Mouse (Mus musculus) limb, embryonic 10.5 days (tissue): Measurements from ENCODE around the gene Ppp2r5a. TPM values are rescaled to one million over a fixed set of nuclear protein-coding genes. Genes with fewer than 3 reads are reported as not detected.
"Not testable (repeated sequence)": the region's sequence is repeated elsewhere in the genome, so short reads cannot be mapped to it uniquely, and the experiment has no call there.

ENCODE experiments used
- DNase-seq: peaks from one replicate; pipeline ENCODE4 v3.0.0-alpha.2; 2017; ENCODE audit warnings: low spot score
- H3K27ac ChIP-seq: fragments of 300-500 bp; sonication (generic); 2 replicates; pipeline ENCODE4 v1.5.1; 2016; ENCODE audit warnings: mild to moderate bottlenecking
- H3K27me3 ChIP-seq: fragments of 300-500 bp; sonication (generic); 2 replicates; pipeline ENCODE4 v1.6.1; 2016; ENCODE audit warnings: low read depth, mild to moderate bottlenecking; ENCODE audit not compliant: poor library complexity, severe bottlenecking
- H3K36me3 ChIP-seq: fragments of 300-500 bp; sonication (generic); 2 replicates; pipeline ENCODE4 v1.6.1; 2016; ENCODE audit warnings: mild to moderate bottlenecking, moderate library complexity
- H3K4me1 ChIP-seq: fragments of 300-500 bp; sonication (generic); 2 replicates; pipeline ENCODE4 v1.6.1; 2016
- H3K4me3 ChIP-seq: fragments of 300-500 bp; sonication (generic); 2 replicates; pipeline ENCODE4 v1.5.1; 2016; ENCODE audit warnings: mild to moderate bottlenecking, moderate library complexity
- H3K9me3 ChIP-seq: fragments of 300-500 bp; sonication (generic); replicated peaks from 2 replicates; pipeline ENCODE4 v1.6.1; 2016; ENCODE audit warnings: mild to moderate bottlenecking
- WGBS: fragments of 180-500 bp; shearing (Covaris S2); methylation state at CpG from one replicate; pipeline ENCODE4 v1.1.7; 2016; 5-methylcytosine and 5-hydroxymethylcytosine counted together
- polyA plus RNA-seq: library from polyadenylated mRNA; unstranded; fragments of >200 nt; fragmentation: Nextera tagmentation; extraction: Ambion mirVana; gene quantifications from 2 replicates; pipeline ENCODE4 v1.2.1, GENCODE M21; 2016

Gene Ppp2r5a
- polyA plus RNA-seq, 1 experiment from 2014 or later: 11.3 TPM

DNA sequence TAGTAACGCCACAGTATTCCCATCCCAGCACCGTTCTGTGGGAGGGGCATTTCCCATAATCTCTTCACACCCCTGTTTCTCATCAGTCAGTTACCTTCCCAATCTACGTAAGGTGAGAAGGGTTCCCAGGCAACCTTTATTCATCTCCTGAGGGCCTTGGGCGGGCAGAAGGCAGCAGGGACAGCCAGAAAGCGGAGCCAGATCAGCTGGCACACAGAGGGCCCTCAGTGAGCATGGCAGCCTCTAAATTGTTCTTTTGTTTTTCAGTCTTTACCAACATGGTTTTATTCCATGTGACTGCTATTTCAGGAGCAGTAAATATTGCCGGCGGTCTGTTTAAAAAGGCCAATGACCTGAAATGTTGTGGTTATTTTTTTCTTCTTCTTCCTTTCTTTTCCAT lies 27.0 kb upstream of the Ppp2r5a start:
- 64% methylated on average over 7 of the region's 7 CpGs for WGBS
- no peak for DNase-seq
- H3K27ac ChIP-seq: no peak overlapping the region
- H3K9me3 ChIP-seq: no peaks in the 10 kb centered on the region
- H3K36me3 ChIP-seq: no peaks in the 10 kb centered on the region
- peaks cover 19% of the 10 kb centered on the region for H3K4me1 ChIP-seq
- H3K4me3 ChIP-seq: no peak overlapping the region
- H3K27me3 ChIP-seq: no peaks in the 10 kb centered on the region

GRCm38 (mm10) chr1:191425884-191426283 lies 22.8 kb upstream of the Ppp2r5a start:
- Histone ChIP-seq H3K36me3 (no peaks in the 10 kb centered on the region), H3K27ac (no peak overlapping the region), H3K27me3 (no peaks in the 10 kb centered on the region), H3K9me3 (no peaks in the 10 kb centered on the region), H3K4me1 (peaks cover 28% of the 10 kb centered on the region), H3K4me3 (no peak overlapping the region)
- DNase-seq: no peak
- 74% methylated on average over 7 of the region's 7 CpGs for WGBS

GRCm38 (mm10) chr1:191423201-191423600 lies 20.1 kb upstream of the Ppp2r5a start:
- Histone ChIP-seq H3K4me1 (peaks cover 54% of the 10 kb centered on the region), H3K27me3 (no peaks in the 10 kb centered on the region), H3K4me3 (no peak overlapping the region), H3K36me3 (no peaks in the 10 kb centered on the region), H3K27ac (no peak overlapping the region), H3K9me3 (no peaks in the 10 kb centered on the region)
- DNase-seq: no peak
- WGBS: 77% methylated on average over 2 of the region's 2 CpGs

DNA sequence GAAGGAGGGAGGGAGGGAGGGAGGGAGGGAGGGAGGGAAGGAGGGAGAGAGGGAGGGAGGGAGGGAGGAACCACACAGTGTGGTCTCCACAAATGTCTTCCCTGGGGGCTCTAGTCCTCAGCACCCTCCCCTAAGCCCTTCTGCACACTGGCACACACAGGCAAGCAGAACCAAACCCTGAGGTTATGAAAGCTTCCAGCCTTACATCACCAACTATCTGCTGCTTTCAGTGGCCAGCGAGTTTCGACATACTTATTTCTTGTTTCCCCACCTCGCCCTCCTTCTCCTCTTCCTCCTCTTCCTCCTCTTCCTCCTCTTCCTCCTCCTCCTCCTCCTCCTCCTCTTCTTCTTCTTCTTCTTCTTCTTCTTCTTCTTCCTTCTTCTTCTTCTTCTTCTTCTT lies 19.6 kb upstream of the Ppp2r5a start:
- H3K4me3 ChIP-seq, H3K27me3 ChIP-seq, DNase-seq, H3K27ac ChIP-seq, H3K9me3 ChIP-seq, H3K36me3 ChIP-seq: not testable (repeated sequence)
- 76% methylated on average over 3 of the region's 3 CpGs for WGBS
- peaks cover 54% of the 10 kb centered on the region for H3K4me1 ChIP-seq

DNA sequence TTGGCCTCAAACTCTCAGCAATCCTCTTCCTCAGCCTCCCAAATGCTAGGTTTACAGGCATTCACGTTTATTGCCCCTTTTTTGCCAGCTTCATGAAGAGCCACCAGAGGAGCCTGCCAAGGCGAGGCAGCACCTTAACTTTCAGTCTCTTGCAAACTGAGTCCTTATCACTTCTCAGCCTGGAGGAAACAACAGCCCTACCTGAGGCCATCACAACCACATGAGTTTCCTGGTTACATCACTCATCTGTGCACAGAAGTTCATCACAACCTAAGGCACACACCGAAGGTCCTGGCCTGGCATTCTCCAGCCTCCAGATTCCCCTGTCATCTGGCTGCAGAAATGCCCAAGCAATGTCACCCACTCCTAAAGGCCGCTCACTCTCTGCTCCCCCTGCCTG lies 19.1 kb upstream of the Ppp2r5a start:
- Histone ChIP-seq H3K27me3 (no peaks in the 10 kb centered on the region), H3K9me3 (no peaks in the 10 kb centered on the region), H3K27ac (0 out of 2 replicates have a peak overlapping the region, but pooled peaks have one; percentile 9), H3K4me3 (no peak overlapping the region), H3K4me1 (peaks cover 58% of the 10 kb centered on the region), H3K36me3 (no peaks in the 10 kb centered on the region)
- DNase-seq: no peak
- 59% methylated on average over 4 of the region's 4 CpGs for WGBS

DNA sequence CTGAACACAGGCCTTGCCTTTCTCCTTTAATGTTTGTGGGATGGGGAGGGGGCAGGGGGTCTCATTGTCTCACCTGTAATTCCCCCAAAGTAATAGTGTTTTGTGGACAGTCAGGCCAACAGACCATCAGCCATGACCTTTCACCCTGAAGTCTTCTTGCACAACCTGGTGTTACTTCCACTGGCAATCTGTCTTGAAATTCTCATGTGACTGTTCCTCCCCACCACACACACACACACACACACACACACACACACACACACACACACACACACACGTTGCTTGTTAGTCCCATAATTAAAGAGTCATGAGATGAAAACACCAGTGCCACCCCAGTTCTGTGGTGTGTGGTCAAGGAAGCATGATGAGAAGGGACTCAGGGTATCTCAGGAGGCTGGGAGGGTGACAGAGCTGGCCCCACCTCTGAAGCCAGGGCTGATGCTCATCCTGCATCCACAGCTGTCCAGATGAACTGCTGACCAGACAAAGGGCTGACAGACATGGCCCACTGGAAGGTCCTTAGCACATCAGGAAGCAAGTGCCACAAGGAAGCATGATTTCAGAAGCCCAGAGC lies 18.4 kb upstream of the Ppp2r5a start:
- no peaks in the 10 kb centered on the region for H3K9me3 ChIP-seq
- DNase-seq: no peak
- 0 out of 2 replicates have a peak overlapping the region, but pooled peaks have one; percentile 9 for H3K27ac ChIP-seq
- H3K36me3 ChIP-seq: no peaks in the 10 kb centered on the region
- H3K4me1 ChIP-seq: peaks cover 62% of the 10 kb centered on the region
- WGBS: 44% methylated on average over 1 of the region's 1 CpGs
- no peaks in the 10 kb centered on the region for H3K27me3 ChIP-seq
- no peak overlapping the region for H3K4me3 ChIP-seq

GRCm38 (mm10) chr1:191420930-191421404 lies 17.9 kb upstream of the Ppp2r5a start:
- peak; percentile 36 for DNase-seq
- Histone ChIP-seq H3K4me1 (peaks cover 67% of the 10 kb centered on the region), H3K4me3 (no peak overlapping the region; the same call in 1 of the 2 replicates), H3K9me3 (no peaks in the 10 kb centered on the region), H3K36me3 (no peaks in the 10 kb centered on the region), H3K27ac (peak overlapping the region; percentile 81), H3K27me3 (no peaks in the 10 kb centered on the region)
- 34% methylated on average over 6 of the region's 6 CpGs for WGBS

DNA sequence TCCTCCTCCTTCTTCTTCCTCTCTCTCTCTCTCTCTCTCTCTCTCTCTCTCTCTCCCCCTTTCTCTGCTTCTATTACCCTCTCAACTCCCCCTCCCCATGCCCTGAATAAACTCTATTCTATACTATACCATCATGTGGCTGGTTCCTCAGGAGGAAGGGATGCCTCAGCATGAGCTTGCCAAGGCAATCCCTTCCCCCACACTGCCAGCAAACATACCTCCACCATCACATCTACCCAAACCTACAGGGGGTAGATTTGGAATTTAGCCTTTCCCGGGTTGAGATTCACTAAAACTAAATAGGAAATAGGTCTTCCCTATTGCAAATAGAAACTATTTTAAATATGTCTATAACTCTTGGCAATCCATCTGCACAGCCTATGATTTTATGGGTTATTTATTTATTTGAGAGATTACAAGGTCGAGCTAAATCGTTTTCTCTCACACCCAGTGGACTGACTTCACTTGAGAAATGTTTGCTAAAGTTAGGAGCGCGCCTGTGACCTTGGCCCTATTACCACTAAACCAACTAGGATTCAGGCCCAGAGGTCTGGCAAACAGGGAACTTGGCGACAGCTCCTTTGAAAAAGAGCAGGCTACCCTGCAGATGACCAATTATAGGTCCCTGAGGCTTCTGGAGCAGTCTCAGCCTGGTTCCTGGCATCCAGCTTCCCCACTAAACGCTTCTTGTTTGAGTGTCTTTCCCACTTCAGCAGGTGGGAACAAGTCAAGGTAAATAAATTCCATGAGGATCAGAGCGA lies 17.1 kb upstream of the Ppp2r5a start:
- no peaks in the 10 kb centered on the region for H3K9me3 ChIP-seq
- H3K27ac ChIP-seq: peak overlapping the region; percentile 81
- peak; percentile 45 for DNase-seq
- no peak overlapping the region; the same call in 1 of the 2 replicates for H3K4me3 ChIP-seq
- peaks cover 74% of the 10 kb centered on the region for H3K4me1 ChIP-seq
- H3K27me3 ChIP-seq: no peaks in the 10 kb centered on the region
- 19% methylated on average over 8 of the region's 8 CpGs for WGBS
- H3K36me3 ChIP-seq: no peaks in the 10 kb centered on the region

DNA sequence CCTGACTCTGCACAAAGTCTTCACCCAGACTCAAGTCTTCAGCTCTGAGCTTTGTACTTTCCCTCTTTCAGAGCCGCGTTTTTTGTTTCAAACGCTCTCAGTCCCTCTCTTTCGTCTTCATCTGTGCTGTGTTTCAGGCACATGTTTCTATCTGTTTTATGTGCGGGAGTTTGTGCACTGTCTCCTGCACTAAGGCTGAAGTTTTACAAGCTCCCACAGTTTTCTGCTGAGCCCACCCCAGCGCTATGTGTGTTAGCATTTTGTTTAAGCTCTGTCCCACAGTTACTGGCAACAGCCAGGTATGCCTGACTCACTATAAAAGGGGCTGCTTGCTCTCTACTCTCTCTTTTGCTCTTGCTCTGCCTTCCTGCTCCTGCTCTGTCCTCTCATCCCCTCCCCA lies 16.3 kb upstream of the Ppp2r5a start:
- H3K9me3 ChIP-seq: no peaks in the 10 kb centered on the region
- H3K4me1 ChIP-seq: peaks cover 74% of the 10 kb centered on the region
- no peaks in the 10 kb centered on the region for H3K36me3 ChIP-seq
- no peak overlapping the region for H3K4me3 ChIP-seq
- 57% methylated on average over 6 of the region's 6 CpGs for WGBS
- DNase-seq: peak; percentile 32
- H3K27ac ChIP-seq: peak overlapping the region; percentile 46
- H3K27me3 ChIP-seq: no peaks in the 10 kb centered on the region

GRCm38 (mm10) chr1:191418936-191419335 lies 15.9 kb upstream of the Ppp2r5a start:
- Histone ChIP-seq H3K27me3 (no peaks in the 10 kb centered on the region), H3K4me3 (no peak overlapping the region), H3K27ac (peak overlapping the region; percentile 46), H3K36me3 (no peaks in the 10 kb centered on the region), H3K9me3 (no peaks in the 10 kb centered on the region), H3K4me1 (peaks cover 73% of the 10 kb centered on the region)
- 57% methylated on average over 4 of the region's 4 CpGs for WGBS
- no peak for DNase-seq

GRCm38 (mm10) chr1:191417111-191417510 lies 14.0 kb upstream of the Ppp2r5a start:
- H3K4me1 ChIP-seq: peaks cover 66% of the 10 kb centered on the region
- H3K36me3 ChIP-seq: no peaks in the 10 kb centered on the region
- H3K27ac ChIP-seq: 0 out of 2 replicates have a peak overlapping the region, but pooled peaks have one; percentile 50
- WGBS: 59% methylated on average over 5 of the region's 5 CpGs
- no peaks in the 10 kb centered on the region for H3K27me3 ChIP-seq
- no peak for DNase-seq
- H3K4me3 ChIP-seq: no peak overlapping the region
- H3K9me3 ChIP-seq: no peaks in the 10 kb centered on the region

GRCm38 (mm10) chr1:191416611-191417010 lies 13.5 kb upstream of the Ppp2r5a start:
- H3K9me3 ChIP-seq: no peaks in the 10 kb centered on the region
- H3K4me1 ChIP-seq: peaks cover 61% of the 10 kb centered on the region
- H3K27ac ChIP-seq: no peak overlapping the region; the same call in 1 of the 2 replicates
- no peaks in the 10 kb centered on the region for H3K27me3 ChIP-seq
- no peak overlapping the region for H3K4me3 ChIP-seq
- H3K36me3 ChIP-seq: no peaks in the 10 kb centered on the region
- no peak for DNase-seq
- WGBS: 23% methylated on average over 3 of the region's 3 CpGs

DNA sequence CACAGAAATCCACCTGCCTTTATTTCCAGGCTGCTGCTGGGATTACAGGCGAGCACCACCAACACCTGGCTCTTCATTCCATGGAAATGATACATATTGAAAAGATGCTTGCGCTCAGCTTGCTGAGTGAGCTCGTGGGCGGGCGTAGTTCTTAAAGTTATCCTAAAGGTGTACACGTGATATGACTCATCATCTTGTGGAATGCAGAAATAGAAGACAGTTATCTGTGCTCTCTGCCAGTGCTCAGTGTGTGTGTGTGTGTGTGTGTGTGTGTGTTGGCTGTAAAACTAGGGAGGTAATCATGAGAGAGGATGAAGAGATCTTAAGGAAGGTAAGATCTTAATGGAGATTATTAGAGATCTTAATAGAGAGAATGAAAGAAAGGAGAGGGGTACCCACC lies 11.4 kb upstream of the Ppp2r5a start:
- H3K4me1 ChIP-seq: peaks cover 49% of the 10 kb centered on the region
- H3K27ac ChIP-seq: no peak overlapping the region
- 85% methylated on average over 6 of the region's 6 CpGs for WGBS
- no peaks in the 10 kb centered on the region for H3K27me3 ChIP-seq
- DNase-seq: no peak
- no peak overlapping the region for H3K4me3 ChIP-seq
- H3K9me3 ChIP-seq: no peaks in the 10 kb centered on the region
- H3K36me3 ChIP-seq: no peaks in the 10 kb centered on the region
